Mouse (Mus musculus) testis, adult 2 months (tissue): Measurements from ENCODE around the gene Calm3.

ENCODE experiments used
- CTCF ChIP-seq: fragments of 200-500 bp; IDR thresholded peaks from 2 replicates; pipeline ENCODE4 v1.5.1; 2012; ENCODE audit warnings: low read depth, mild to moderate bottlenecking, inconsistent platforms, low read length, moderate library complexity; ENCODE audit not compliant: control insufficient read depth, insufficient read depth, insufficient replicate concordance
- POLR2A ChIP-seq: fragments of 200-500 bp; IDR thresholded peaks from 2 replicates; pipeline ENCODE4 v1.6.1; 2012; ENCODE audit warnings: low read depth, mild to moderate bottlenecking, inconsistent platforms, low read length, moderate library complexity; ENCODE audit not compliant: control insufficient read depth

- TF ChIP-seq POLR2A, result no peak
- no peak for TF ChIP-seq CTCF
Observed at GRCm38 (mm10) chr7:16912360-16912759, 11.6 kb downstream of the Calm3 start.
